Mouse (Mus musculus): ENCODE data around the gene Olfr629. TPM values are rescaled to one million over a fixed set of nuclear protein-coding genes. Genes with fewer than 3 reads are reported as not detected.
"Not testable (repeated sequence)": the region's sequence is repeated elsewhere in the genome, so short reads cannot be mapped to it uniquely, and the experiment has no call there.

The Olfr629 gene
- polyA plus RNA-seq, 1 experiment from 2014 or later = not detected

DNA sequence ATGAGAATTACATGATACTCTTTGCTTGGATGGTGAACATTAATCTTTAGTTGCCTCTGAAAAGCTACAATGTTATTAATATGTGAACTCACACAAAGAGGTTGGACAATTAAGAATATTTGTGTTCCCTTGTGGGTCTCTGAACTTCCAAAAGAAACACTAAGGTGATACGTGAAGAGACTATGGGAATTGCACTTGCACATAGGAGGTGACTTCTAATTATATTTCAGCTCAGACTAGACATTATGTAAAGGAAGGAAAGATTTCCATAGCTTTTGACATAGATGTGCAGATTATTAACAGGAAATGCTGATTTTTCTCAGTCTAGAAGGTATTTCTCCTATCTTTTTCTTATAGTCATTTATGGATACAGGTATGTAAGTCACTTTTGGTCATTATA, 14.7 kb downstream of the Olfr629 start, which contains the start of gene Olfr628:
Gene Olfr628 (plus strand): TSS at position 301 of the 400 bp plus-strand sequence.
- Histone ChIP-seq H3K27ac (no peak within 1 kb of the TSS), H3K4me2 (replicated peaks) (no peak within 1 kb of the TSS), H3K4me3 (replicated peaks; ENCODE audit: low read length) (no peak within 1 kb of the TSS), H3K9ac (no peak within 1 kb of the TSS), H3K36me3 (replicated peaks; ENCODE audit: control insufficient read depth, insufficient read depth) (no peaks in the 10 kb centered on the region), H3K27me3 (ENCODE audit: control insufficient read depth, insufficient read depth, low read length) (no peaks in the 10 kb centered on the region), H3K9me3 (ENCODE audit: control insufficient read depth, low read length) (no peaks in the 10 kb centered on the region), H3K4me1 (replicated peaks; ENCODE audit: control insufficient read depth, insufficient read depth, low read length) (no peaks in the 10 kb centered on the region)
- ATAC-seq (ENCODE audit: low FRiP score) (no peak), DNase-seq (ENCODE audit: low spot score) (no peak)
- WGBS = 95% methylated on average over 1 of the region's 1 CpGs

DNA sequence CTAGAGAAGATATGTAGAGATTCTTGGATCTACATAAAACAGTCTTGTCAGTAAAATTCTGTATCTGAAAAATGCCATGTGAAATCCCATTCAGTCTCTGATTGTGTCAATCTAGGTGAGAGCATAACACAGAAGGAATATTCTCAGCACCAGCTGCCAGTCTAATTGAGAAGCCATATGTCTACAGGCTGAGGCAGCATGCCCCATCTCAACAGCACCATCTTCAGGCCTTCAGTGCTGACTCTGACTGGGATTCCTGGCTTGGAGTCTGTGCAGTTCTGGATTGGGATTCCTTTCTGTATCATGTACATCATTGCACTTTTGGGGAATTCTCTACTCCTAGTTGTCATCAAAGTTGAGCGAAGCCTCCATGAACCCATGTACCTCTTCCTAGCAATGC, 28.3 kb downstream of the Olfr629 start:
- not testable (repeated sequence) for H3K4me3 ChIP-seq (replicated peaks; ENCODE audit: low read length); H3K27ac ChIP-seq; ATAC-seq (ENCODE audit: low FRiP score); DNase-seq (ENCODE audit: low spot score); H3K9me3 ChIP-seq (ENCODE audit: control insufficient read depth, low read length); H3K27me3 ChIP-seq (ENCODE audit: control insufficient read depth, insufficient read depth, low read length); H3K4me1 ChIP-seq (replicated peaks; ENCODE audit: control insufficient read depth, insufficient read depth, low read length); H3K9ac ChIP-seq; H3K4me2 ChIP-seq (replicated peaks); H3K36me3 ChIP-seq (replicated peaks; ENCODE audit: control insufficient read depth, insufficient read depth)
- 100% methylated on average over 1 of the region's 1 CpGs for WGBS

DNA sequence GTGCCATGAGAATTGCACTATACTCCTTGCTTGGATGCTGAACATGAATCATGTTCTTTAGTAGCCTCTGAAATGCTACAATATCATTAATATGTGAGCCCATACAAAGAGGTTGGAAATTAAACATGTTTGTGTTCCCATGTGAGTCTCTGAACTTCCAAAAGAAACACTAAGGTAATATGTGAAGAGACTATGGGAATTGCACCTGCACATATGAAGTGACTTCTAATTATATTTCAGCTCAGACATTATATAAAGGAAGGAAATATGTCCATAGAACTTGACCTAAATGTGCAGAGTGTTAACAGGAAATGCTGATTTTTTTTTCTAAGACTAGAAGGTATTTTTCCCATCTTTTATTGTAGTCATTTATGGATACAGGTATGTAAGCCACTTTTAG, 30.4 kb downstream of the Olfr629 start, which contains the start of gene Olfr243:
Gene Olfr243 (plus strand): TSS at position 301 of the 400 bp plus-strand sequence.
- Histone ChIP-seq H3K9ac (no peak within 1 kb of the TSS), H3K36me3 (replicated peaks; ENCODE audit: control insufficient read depth, insufficient read depth) (no peaks in the 10 kb centered on the region), H3K4me2 (replicated peaks) (no peak within 1 kb of the TSS), H3K27me3 (ENCODE audit: control insufficient read depth, insufficient read depth, low read length) (no peaks in the 10 kb centered on the region), H3K4me3 (replicated peaks; ENCODE audit: low read length) (no peak within 1 kb of the TSS), H3K4me1 (replicated peaks; ENCODE audit: control insufficient read depth, insufficient read depth, low read length) (no peaks in the 10 kb centered on the region), H3K9me3 (ENCODE audit: control insufficient read depth, low read length) (no peaks in the 10 kb centered on the region), H3K27ac (no peak within 1 kb of the TSS)
- ATAC-seq (ENCODE audit: low FRiP score) (no peak), DNase-seq (ENCODE audit: low spot score) (no peak)

DNA sequence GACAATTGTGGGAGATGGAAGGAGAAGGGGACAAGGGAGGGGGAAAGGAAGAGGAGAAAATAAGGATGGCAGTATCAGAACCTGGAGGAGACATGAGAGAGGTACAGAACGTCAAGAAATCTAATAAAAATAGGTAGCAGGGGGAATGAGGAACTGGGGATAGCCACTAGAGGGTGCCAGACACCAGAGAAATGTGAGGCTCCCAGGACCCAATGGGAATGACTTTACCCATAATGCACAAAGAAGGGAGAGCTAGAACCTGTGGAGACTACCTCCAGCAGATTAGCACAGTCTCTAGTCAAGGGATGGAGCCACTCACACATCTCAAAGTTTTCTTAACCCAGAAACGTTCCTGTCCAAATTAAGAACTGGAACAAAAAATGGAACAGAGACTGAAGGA, 32.7 kb downstream of the Olfr629 start:
- DNase-seq (ENCODE audit: low spot score) (no peak), ATAC-seq (ENCODE audit: low FRiP score) (no peak)
- H3K27ac ChIP-seq = no peak overlapping the region
- no peaks in the 10 kb centered on the region for H3K4me1 ChIP-seq (replicated peaks; ENCODE audit: control insufficient read depth, insufficient read depth, low read length)
- 40% methylated on average over 2 of the region's 2 CpGs for WGBS
- no peak overlapping the region for H3K9ac ChIP-seq
- no peak overlapping the region for H3K4me3 ChIP-seq (replicated peaks; ENCODE audit: low read length)
- no peaks in the 10 kb centered on the region for H3K36me3 ChIP-seq (replicated peaks; ENCODE audit: control insufficient read depth, insufficient read depth)
- no peak overlapping the region for H3K4me2 ChIP-seq (replicated peaks)
- no peaks in the 10 kb centered on the region for H3K9me3 ChIP-seq (ENCODE audit: control insufficient read depth, low read length)
- no peaks in the 10 kb centered on the region for H3K27me3 ChIP-seq (ENCODE audit: control insufficient read depth, insufficient read depth, low read length)

DNA sequence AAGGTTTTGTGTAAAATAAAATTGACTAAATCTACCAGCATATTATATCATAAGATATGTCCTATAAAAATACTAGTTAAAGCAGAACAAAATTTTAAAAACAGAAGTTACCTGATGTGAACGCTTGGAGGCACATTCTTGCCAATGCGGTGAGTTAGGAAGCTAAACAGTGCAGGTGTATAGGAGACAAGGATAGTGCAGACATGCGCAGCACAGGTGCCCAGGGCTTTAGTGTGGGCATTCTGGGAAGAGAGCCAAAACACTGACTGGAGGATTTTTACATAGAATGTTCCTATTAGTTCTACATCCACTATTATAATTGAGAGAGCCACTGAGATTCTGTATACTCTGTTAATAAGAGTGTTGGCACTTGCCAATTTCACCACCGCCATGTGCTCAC, 45.3 kb downstream of the Olfr629 start:
- ATAC-seq (ENCODE audit: low FRiP score) (no peak), DNase-seq (ENCODE audit: low spot score) (no peak)
- Histone ChIP-seq H3K36me3 (replicated peaks; ENCODE audit: control insufficient read depth, insufficient read depth) (no peaks in the 10 kb centered on the region), H3K27me3 (ENCODE audit: control insufficient read depth, insufficient read depth, low read length) (no peaks in the 10 kb centered on the region), H3K9ac (no peak overlapping the region), H3K4me3 (replicated peaks; ENCODE audit: low read length) (no peak overlapping the region), H3K27ac (no peak overlapping the region), H3K9me3 (ENCODE audit: control insufficient read depth, low read length) (no peaks in the 10 kb centered on the region), H3K4me1 (replicated peaks; ENCODE audit: control insufficient read depth, insufficient read depth, low read length) (no peaks in the 10 kb centered on the region), H3K4me2 (replicated peaks) (no peak overlapping the region)
- WGBS = 85% methylated on average over 4 of the region's 4 CpGs

Other genes with a start within 250 kb of the Olfr629 start
- gene Olfr609, start 246.9 kb downstream of the Olfr629 start, polyA plus RNA-seq (2014; fragmentation: Nextera tagmentation; extraction: Ambion mirVana) = not detected in 2 replicates
- not detected in 2 replicates for gene Olfr610, start 232.8 kb downstream of the Olfr629 start, polyA plus RNA-seq (2014; fragmentation: Nextera tagmentation; extraction: Ambion mirVana)
- not detected in 2 replicates for gene Olfr611, start 224.1 kb downstream of the Olfr629 start, polyA plus RNA-seq (2014; fragmentation: Nextera tagmentation; extraction: Ambion mirVana)
- not detected in 2 replicates for gene Olfr612, start 202.2 kb downstream of the Olfr629 start, polyA plus RNA-seq (2014; fragmentation: Nextera tagmentation; extraction: Ambion mirVana)
- not detected in 2 replicates for gene Olfr613, start 196.9 kb downstream of the Olfr629 start, polyA plus RNA-seq (2014; fragmentation: Nextera tagmentation; extraction: Ambion mirVana)
- gene Olfr615, start 188.9 kb downstream of the Olfr629 start, polyA plus RNA-seq (2014; fragmentation: Nextera tagmentation; extraction: Ambion mirVana) = not detected in 2 replicates
- gene Olfr616, start 175.8 kb downstream of the Olfr629 start, polyA plus RNA-seq (2014; fragmentation: Nextera tagmentation; extraction: Ambion mirVana) = not detected in 2 replicates
- gene Olfr617, start 171.9 kb downstream of the Olfr629 start, polyA plus RNA-seq (2014; fragmentation: Nextera tagmentation; extraction: Ambion mirVana) = not detected in 2 replicates
- gene Olfr618, start 154.8 kb downstream of the Olfr629 start, polyA plus RNA-seq (2014; fragmentation: Nextera tagmentation; extraction: Ambion mirVana) = 0.21 TPM in 1 of 2 replicates, not detected in the other
- gene Olfr619, start 144.4 kb downstream of the Olfr629 start, polyA plus RNA-seq (2014; fragmentation: Nextera tagmentation; extraction: Ambion mirVana) = not detected in 2 replicates
- not detected in 2 replicates for gene Olfr620, start 132.4 kb downstream of the Olfr629 start, polyA plus RNA-seq (2014; fragmentation: Nextera tagmentation; extraction: Ambion mirVana)
- gene Olfr622, start 102.2 kb downstream of the Olfr629 start, polyA plus RNA-seq (2014; fragmentation: Nextera tagmentation; extraction: Ambion mirVana) = not detected in 2 replicates
- not detected in 2 replicates for gene Olfr623, start 81.2 kb downstream of the Olfr629 start, polyA plus RNA-seq (2014; fragmentation: Nextera tagmentation; extraction: Ambion mirVana)
- not detected in 2 replicates for gene Olfr624, start 73.8 kb downstream of the Olfr629 start, polyA plus RNA-seq (2014; fragmentation: Nextera tagmentation; extraction: Ambion mirVana)
- gene Olfr625-ps1, start 62.2 kb downstream of the Olfr629 start, polyA plus RNA-seq (2014; fragmentation: Nextera tagmentation; extraction: Ambion mirVana) = not detected in 2 replicates
- not detected in 2 replicates for gene Olfr243, start 30.3 kb downstream of the Olfr629 start, polyA plus RNA-seq (2014; fragmentation: Nextera tagmentation; extraction: Ambion mirVana)
- gene Olfr628, start 14.6 kb downstream of the Olfr629 start, polyA plus RNA-seq (2014; fragmentation: Nextera tagmentation; extraction: Ambion mirVana) = not detected in 2 replicates
- not detected in 2 replicates for gene Olfr630, start 12.4 kb upstream of the Olfr629 start, polyA plus RNA-seq (2014; fragmentation: Nextera tagmentation; extraction: Ambion mirVana)
- not detected in 2 replicates for gene Olfr69, start 26.7 kb upstream of the Olfr629 start, polyA plus RNA-seq (2014; fragmentation: Nextera tagmentation; extraction: Ambion mirVana)
- gene Olfr68, start 34.8 kb upstream of the Olfr629 start, polyA plus RNA-seq (2014; fragmentation: Nextera tagmentation; extraction: Ambion mirVana) = not detected in 2 replicates
- not detected in 2 replicates for gene Olfr67, start 46.9 kb upstream of the Olfr629 start, polyA plus RNA-seq (2014; fragmentation: Nextera tagmentation; extraction: Ambion mirVana)
- 1,734 and 1,868 TPM in 2 replicates for gene Hbb-bt, start 69.1 kb upstream of the Olfr629 start, polyA plus RNA-seq (2014; fragmentation: Nextera tagmentation; extraction: Ambion mirVana)
- 4,248 and 5,201 TPM in 2 replicates for gene Hbb-bs, start 83.2 kb upstream of the Olfr629 start, polyA plus RNA-seq (2014; fragmentation: Nextera tagmentation; extraction: Ambion mirVana)
- not detected in 2 replicates for gene Hbb-bh2, start 95.6 kb upstream of the Olfr629 start, polyA plus RNA-seq (2014; fragmentation: Nextera tagmentation; extraction: Ambion mirVana)
- 2.1 and 3.6 TPM in 2 replicates for gene Hbb-bh1, start 98.2 kb upstream of the Olfr629 start, polyA plus RNA-seq (2014; fragmentation: Nextera tagmentation; extraction: Ambion mirVana)
- 178 and 712 TPM in 2 replicates for gene Hbb-y, start 108.3 kb upstream of the Olfr629 start, polyA plus RNA-seq (2014; fragmentation: Nextera tagmentation; extraction: Ambion mirVana)
- not detected in 2 replicates for gene Olfr66, start 141.3 kb upstream of the Olfr629 start, polyA plus RNA-seq (2014; fragmentation: Nextera tagmentation; extraction: Ambion mirVana)
- not detected in 2 replicates for gene Olfr64, start 149.5 kb upstream of the Olfr629 start, polyA plus RNA-seq (2014; fragmentation: Nextera tagmentation; extraction: Ambion mirVana)
- gene Olfr65, start 158.5 kb upstream of the Olfr629 start, polyA plus RNA-seq (2014; fragmentation: Nextera tagmentation; extraction: Ambion mirVana) = not detected in 2 replicates
- not detected in 2 replicates for gene Olfr631, start 183.9 kb upstream of the Olfr629 start, polyA plus RNA-seq (2014; fragmentation: Nextera tagmentation; extraction: Ambion mirVana)
- gene Olfr632, start 189.4 kb upstream of the Olfr629 start, polyA plus RNA-seq (2014; fragmentation: Nextera tagmentation; extraction: Ambion mirVana) = not detected in 2 replicates
- not detected in 2 replicates for gene Olfr633, start 199.5 kb upstream of the Olfr629 start, polyA plus RNA-seq (2014; fragmentation: Nextera tagmentation; extraction: Ambion mirVana)
- gene Olfr635, start 226.2 kb upstream of the Olfr629 start, polyA plus RNA-seq (2014; fragmentation: Nextera tagmentation; extraction: Ambion mirVana) = not detected in 2 replicates